Mouse (Mus musculus): Measurements from ENCODE around the gene Slc25a20. TPM values are rescaled to one million over a fixed set of nuclear protein-coding genes. Genes with fewer than 3 reads are reported as not detected.

Gene Slc25a20
- polyA plus RNA-seq, 1 experiment from 2014 or later = 40.1 TPM

DNA sequence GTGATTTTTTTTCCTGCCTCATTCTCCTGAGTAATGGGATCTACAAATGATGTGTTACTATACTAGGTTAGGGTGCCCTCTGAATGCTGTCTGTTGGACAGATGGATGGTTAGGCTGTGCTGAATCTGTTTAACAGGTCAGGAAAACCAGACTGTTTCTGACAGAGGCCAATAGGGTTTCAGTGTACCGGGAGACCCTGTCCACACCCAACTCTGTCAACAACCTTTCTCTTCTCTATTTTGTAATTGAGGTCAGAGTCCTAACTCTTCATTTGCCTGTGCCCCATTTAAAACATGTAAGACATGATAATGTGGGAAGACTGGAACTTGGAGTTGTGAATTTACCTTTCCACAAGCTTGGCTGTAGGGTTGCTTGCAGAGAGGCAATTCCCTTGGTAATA is 28.1 kb downstream of the Slc25a20 start:
- Histone ChIP-seq H3K9me3 (no peaks in the 10 kb centered on the region), H3K27ac (no peak overlapping the region), H3K4me1 (peaks cover 43% of the 10 kb centered on the region), H3K4me2 (replicated peaks) (no peak overlapping the region), H3K4me3 (no peak overlapping the region), H3K9ac (no peak overlapping the region), H3K27me3 (replicated peaks) (no peaks in the 10 kb centered on the region), H3K36me3 (no peaks in the 10 kb centered on the region)
- no peak for ATAC-seq (ENCODE audit: low FRiP score, low read depth)
- 74% methylated on average over 1 of the region's 1 CpGs for WGBS

DNA sequence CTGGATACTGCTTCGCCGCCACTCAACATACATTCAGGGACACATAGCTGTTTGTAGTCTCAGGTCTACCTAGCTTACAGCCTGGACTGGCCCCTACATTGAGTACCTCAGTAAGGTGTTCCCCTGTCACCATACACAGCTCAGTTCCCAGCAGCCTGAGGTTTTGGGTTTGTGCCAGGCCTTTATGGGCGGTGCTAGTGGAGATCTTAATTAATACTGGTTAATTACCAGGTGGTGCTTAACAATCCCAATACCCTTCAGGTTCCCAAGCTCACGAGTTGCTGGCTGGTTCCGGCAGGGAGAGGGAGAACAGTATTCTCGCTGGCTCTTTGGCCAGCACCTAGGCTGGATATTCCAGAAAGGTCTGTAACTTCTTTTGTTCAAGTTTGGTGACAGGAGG is 29.0 kb downstream of the Slc25a20 start:
- WGBS = 91% methylated on average over 6 of the region's 6 CpGs
- no peak for ATAC-seq (ENCODE audit: low FRiP score, low read depth)
- no peaks in the 10 kb centered on the region for H3K27me3 ChIP-seq (replicated peaks)
- H3K27ac ChIP-seq = no peak overlapping the region
- no peaks in the 10 kb centered on the region for H3K9me3 ChIP-seq
- H3K4me1 ChIP-seq = peaks cover 43% of the 10 kb centered on the region
- H3K36me3 ChIP-seq = no peaks in the 10 kb centered on the region
- H3K9ac ChIP-seq = no peak overlapping the region
- no peak overlapping the region for H3K4me2 ChIP-seq (replicated peaks)
- H3K4me3 ChIP-seq = no peak overlapping the region

DNA sequence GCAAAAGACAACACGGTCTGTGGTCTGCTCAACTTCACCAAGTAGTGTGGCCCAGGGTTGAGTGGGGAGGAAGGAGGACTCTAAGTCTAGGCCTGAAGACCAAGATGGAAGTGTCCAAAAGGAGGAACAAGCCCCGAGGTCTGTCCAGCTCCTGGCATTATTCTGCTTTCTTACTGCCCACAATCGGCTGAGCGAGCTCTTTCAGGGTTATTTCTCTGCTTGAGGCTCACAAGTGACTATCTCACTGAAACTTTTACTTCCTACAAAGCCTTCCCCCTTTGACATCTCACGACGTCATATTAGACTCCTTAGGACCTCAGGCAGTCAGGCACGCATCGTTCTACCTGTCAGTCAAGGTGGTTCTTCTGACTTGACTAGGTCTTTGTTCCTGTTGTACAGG is 29.5 kb downstream of the Slc25a20 start:
- no peak; the same call in 1 of the 2 replicates for ATAC-seq (ENCODE audit: low FRiP score, low read depth)
- no peak overlapping the region for H3K27ac ChIP-seq
- H3K9me3 ChIP-seq = no peaks in the 10 kb centered on the region
- peak overlapping the region; percentile 84; the same call in 1 of the 2 replicates for H3K4me3 ChIP-seq
- H3K9ac ChIP-seq = peak overlapping the region; percentile 82
- 75% methylated on average over 8 of the region's 8 CpGs for WGBS
- peak overlapping the region; percentile 87 for H3K4me2 ChIP-seq (replicated peaks)
- H3K4me1 ChIP-seq = peaks cover 39% of the 10 kb centered on the region
- H3K36me3 ChIP-seq = no peaks in the 10 kb centered on the region
- no peaks in the 10 kb centered on the region for H3K27me3 ChIP-seq (replicated peaks)

DNA sequence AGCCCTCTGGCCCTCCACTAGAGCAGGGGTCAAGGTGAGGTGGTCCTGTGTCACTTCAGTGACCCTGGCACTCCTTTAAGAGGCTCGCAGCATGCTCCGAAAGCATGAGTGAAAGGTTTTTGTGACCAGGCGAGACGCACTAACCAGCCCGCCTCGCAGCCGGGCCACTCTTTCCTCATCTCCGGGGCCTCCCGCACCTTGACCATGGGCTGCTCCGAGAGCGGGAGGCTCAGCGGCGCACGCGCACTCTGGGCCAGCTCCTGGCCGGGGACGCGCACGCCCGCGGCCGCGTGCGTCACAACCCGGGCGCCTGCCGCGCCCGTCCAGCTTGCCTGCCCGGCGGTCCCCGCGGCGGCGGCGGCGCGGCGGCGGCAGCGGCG is 29.9 kb downstream of the Slc25a20 start:
- ATAC-seq (ENCODE audit: low FRiP score, low read depth) = peak; percentile 86
- Histone ChIP-seq H3K4me2 (replicated peaks) (peak overlapping the region; percentile 87), H3K36me3 (no peaks in the 10 kb centered on the region), H3K4me1 (peaks cover 34% of the 10 kb centered on the region), H3K27me3 (replicated peaks) (no peaks in the 10 kb centered on the region), H3K9ac (peak overlapping the region; percentile 82), H3K9me3 (no peaks in the 10 kb centered on the region), H3K27ac (peak overlapping the region; percentile 50; the same call in 1 of the 2 replicates), H3K4me3 (peak overlapping the region; percentile 84)
- 0% methylated on average over 41 of the region's 42 CpGs for whole genome bisulfite sequencing

DNA sequence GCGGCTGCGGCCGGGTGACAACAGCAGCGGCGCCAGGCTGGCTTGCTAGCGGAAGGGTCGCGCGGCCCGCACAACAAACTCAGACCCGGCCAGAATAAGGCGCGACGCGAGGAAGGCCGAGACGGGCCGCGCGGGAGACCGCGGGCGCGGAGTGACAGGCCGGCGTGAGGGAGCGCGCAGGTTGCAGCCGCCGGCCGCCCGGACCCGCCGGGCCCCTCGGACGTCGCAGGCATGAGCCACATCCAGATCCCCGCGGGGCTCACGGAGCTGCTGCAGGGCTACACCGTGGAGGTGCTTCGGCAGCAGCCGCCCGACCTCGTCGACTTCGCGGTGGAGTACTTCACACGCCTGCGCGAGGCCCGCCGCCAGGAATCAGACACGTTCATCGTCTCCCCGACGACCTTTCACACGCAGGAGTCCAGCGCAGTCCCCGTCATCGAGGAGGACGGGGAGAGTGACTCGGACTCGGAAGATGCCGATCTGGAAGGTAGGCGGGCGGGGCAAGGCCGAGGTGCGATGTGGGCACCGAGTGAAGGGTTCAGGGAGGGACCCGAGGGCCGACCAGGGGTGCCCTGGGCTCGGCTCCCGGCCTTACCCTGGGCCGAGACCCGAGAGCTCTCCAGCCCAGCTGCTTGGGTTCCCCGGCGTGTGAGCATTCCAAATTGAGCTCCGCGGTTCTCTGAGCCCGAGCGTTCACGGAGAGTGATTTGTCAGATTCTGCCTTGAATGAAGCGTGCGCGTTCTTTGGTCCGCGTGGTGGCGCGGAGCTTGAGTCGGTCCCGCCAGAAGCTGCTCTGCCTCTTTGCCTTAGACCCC is 30.5 kb downstream of the Slc25a20 start:
- under 1% methylated on average over 92 of the region's 92 CpGs for WGBS
- Histone ChIP-seq H3K27me3 (replicated peaks) (no peaks in the 10 kb centered on the region), H3K27ac (peak overlapping the region; percentile 50; the same call in 1 of the 2 replicates), H3K9ac (peak overlapping the region; percentile 82), H3K4me1 (peaks cover 34% of the 10 kb centered on the region), H3K4me2 (replicated peaks) (peak overlapping the region; percentile 87), H3K36me3 (no peaks in the 10 kb centered on the region), H3K4me3 (peak overlapping the region; percentile 84), H3K9me3 (no peaks in the 10 kb centered on the region)
- ATAC-seq (ENCODE audit: low FRiP score, low read depth) = peak; percentile 68

DNA sequence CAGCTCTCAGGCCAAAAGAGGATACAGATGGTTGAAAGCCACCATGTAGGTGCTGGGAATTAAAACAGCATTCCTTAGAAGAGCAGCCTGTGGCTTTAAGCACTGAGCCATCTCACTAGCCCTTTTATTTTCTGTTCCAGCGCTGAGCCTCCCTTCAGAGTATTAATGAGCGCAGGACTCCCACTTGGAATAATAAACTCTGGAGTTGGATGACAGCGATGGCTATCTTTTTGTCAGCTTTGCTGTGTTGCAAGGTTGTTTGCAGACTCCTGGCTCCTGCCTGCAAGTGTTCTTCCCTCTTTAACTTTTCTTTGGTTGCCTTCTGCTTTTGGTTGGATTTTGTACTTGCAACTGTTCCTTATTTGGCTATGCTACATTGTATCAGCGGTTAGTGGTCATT is 32.1 kb downstream of the Slc25a20 start:
- Histone ChIP-seq H3K9me3 (no peaks in the 10 kb centered on the region), H3K9ac (no peak overlapping the region), H3K27me3 (replicated peaks) (no peaks in the 10 kb centered on the region), H3K36me3 (no peaks in the 10 kb centered on the region; the same call in 1 of the 2 replicates), H3K27ac (no peak overlapping the region), H3K4me2 (replicated peaks) (peak overlapping the region; percentile 87), H3K4me3 (peak overlapping the region; percentile 13; the same call in 1 of the 2 replicates), H3K4me1 (peaks cover 27% of the 10 kb centered on the region)
- no peak for ATAC-seq (ENCODE audit: low FRiP score, low read depth)
- WGBS = 66% methylated on average over 4 of the region's 4 CpGs

DNA sequence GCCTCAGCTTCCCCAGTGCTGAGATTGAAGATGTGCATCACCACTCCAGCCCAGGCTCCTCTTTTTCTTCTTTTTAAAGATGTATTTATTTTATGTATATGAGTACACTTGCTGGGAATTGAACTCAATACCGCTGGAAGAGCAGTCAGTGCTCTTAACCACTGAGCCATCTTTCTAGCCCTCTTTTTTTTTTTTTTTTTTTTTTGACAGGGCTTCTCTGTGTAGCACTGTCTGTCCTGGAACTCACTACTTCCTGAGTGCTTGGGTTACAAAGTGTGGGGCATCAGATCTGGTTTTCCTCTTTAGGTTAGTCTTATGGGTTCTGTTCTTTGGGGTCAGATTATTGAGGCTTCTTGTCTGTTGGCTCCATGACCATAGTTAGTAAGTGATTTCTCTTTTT is 32.6 kb downstream of the Slc25a20 start:
- Histone ChIP-seq H3K36me3 (no peaks in the 10 kb centered on the region; the same call in 1 of the 2 replicates), H3K27me3 (replicated peaks) (no peaks in the 10 kb centered on the region), H3K4me2 (replicated peaks) (peak overlapping the region; percentile 87), H3K9ac (no peak overlapping the region), H3K27ac (no peak overlapping the region), H3K4me1 (peaks cover 21% of the 10 kb centered on the region), H3K9me3 (no peaks in the 10 kb centered on the region), H3K4me3 (no peak overlapping the region)
- ATAC-seq (ENCODE audit: low FRiP score, low read depth) = no peak
- 89% methylated on average over 1 of the region's 1 CpGs for WGBS

DNA sequence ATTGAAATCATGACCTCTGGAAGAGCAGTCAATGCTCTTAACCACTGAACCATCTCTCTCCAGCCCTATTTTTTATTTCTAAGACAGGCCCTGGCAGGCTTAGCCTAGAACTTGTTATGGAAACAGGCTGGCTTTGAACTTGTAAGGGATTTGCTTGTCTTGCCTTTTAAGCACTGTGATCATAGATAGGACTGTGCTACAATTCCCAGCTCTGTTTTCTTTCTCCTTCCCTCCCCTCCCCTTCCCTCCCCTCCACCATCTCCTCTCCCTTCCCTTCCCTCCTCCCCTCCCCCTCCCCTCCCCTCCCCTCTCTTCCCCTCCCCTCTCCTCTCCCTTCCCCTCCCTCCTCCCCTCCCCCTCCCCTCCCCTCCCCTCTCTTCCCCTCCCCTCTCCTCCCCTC is 40.6 kb downstream of the Slc25a20 start:
- Histone ChIP-seq H3K27ac (no peak overlapping the region), H3K9ac (no peak overlapping the region), H3K9me3 (no peaks in the 10 kb centered on the region), H3K4me2 (replicated peaks) (no peak overlapping the region), H3K36me3 (no peaks in the 10 kb centered on the region; the same call in 1 of the 2 replicates), H3K4me3 (no peak overlapping the region), H3K4me1 (peaks cover 7% of the 10 kb centered on the region), H3K27me3 (replicated peaks) (no peaks in the 10 kb centered on the region)
- ATAC-seq (ENCODE audit: low FRiP score, low read depth) = no peak

DNA sequence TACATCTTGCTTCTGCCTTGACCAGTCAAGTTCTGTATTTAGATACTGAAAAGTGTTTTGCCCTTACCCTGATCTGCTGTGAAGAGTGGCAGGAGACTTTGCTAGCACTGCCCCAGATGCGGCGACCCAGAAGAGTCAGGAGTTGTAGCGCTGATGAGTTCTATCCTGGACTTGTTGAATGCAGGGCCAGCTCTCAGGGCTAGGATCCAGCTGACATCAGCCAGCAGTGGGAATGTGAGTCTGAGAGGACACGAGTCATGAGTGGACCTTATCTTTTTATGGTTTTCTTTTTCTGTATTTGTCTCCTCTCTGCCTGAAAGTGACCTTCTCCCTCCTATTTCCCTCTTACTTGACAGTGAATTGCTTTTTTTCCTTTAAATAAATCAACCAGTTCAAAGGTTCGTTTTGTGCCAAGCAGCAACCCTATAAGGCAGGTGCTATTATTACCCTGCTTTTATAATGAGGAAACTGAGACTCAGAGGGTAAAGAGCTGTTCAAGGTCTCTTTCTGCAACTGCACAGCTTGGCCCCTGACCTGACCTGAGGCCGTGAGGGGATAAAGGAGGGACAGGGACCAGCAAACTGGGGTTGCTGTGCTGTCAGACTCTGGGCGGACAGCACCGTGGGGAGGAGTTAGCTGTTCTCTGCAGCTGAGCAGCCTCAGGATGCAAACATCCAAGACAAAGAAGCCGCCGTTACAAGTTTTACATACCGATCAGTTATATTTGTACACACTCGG is 41.7 kb downstream of the Slc25a20 start:
- Histone ChIP-seq H3K27me3 (replicated peaks) (no peaks in the 10 kb centered on the region), H3K4me2 (replicated peaks) (no peak overlapping the region), H3K4me1 (peaks cover 7% of the 10 kb centered on the region), H3K9ac (0 out of 2 replicates have a peak overlapping the region, but pooled peaks have one; percentile 14), H3K4me3 (no peak overlapping the region), H3K27ac (no peak overlapping the region), H3K36me3 (no peaks in the 10 kb centered on the region), H3K9me3 (no peaks in the 10 kb centered on the region)
- WGBS = 30% methylated on average over 12 of the region's 12 CpGs
- ATAC-seq (ENCODE audit: low FRiP score, low read depth) = no peak

DNA sequence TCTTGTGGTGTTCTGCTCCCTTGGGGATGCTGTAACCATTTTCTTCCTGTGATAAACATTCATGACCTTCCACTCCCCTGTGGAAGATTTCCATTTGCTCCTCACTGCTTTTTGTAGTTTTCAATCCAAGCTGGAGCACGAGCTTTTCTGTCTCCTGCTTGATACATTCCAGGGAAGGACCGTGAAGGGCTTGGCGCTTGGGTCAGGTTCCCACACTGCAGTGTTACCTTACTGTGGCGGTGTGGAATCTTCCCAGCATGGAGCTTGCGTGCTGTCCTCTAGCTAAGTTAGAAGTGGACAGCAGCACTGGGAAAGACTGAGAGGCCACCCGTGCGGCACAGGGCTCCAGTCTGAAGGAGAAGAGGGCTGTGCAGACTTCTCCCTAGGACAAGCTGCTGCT is 42.7 kb downstream of the Slc25a20 start:
- Histone ChIP-seq H3K4me1 (peaks cover 7% of the 10 kb centered on the region), H3K36me3 (no peaks in the 10 kb centered on the region), H3K4me3 (no peak overlapping the region), H3K27ac (no peak overlapping the region), H3K27me3 (replicated peaks) (no peaks in the 10 kb centered on the region), H3K9ac (no peak overlapping the region), H3K4me2 (replicated peaks) (no peak overlapping the region), H3K9me3 (no peaks in the 10 kb centered on the region)
- 77% methylated on average over 7 of the region's 7 CpGs for WGBS
- ATAC-seq (ENCODE audit: low FRiP score, low read depth) = no peak

DNA sequence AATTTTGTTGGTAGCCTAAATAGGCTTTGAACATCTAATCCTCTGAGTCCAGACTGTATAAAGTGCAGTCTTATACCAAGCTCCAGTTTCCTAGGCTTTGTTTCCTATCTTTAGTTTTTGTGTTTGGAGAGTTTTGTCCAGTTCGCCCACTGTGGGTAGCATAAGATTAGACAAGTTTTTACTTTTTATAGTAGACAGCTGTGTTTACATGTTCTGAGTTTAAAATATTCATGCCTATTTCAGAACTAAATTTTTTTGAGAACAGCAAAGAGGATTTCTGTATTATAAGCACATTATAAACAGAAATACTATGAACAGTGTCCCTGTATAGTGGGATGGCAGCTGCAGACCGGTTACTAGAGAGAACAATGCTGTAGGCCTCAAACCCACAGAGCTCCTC is 45.3 kb downstream of the Slc25a20 start:
- Histone ChIP-seq H3K9me3 (no peaks in the 10 kb centered on the region), H3K27me3 (replicated peaks) (no peaks in the 10 kb centered on the region), H3K27ac (no peak overlapping the region), H3K4me3 (no peak overlapping the region), H3K4me2 (replicated peaks) (no peak overlapping the region), H3K4me1 (peaks cover 7% of the 10 kb centered on the region), H3K9ac (no peak overlapping the region), H3K36me3 (no peaks in the 10 kb centered on the region)
- 96% methylated on average over 2 of the region's 2 CpGs for WGBS
- ATAC-seq (ENCODE audit: low FRiP score, low read depth) = no peak

DNA sequence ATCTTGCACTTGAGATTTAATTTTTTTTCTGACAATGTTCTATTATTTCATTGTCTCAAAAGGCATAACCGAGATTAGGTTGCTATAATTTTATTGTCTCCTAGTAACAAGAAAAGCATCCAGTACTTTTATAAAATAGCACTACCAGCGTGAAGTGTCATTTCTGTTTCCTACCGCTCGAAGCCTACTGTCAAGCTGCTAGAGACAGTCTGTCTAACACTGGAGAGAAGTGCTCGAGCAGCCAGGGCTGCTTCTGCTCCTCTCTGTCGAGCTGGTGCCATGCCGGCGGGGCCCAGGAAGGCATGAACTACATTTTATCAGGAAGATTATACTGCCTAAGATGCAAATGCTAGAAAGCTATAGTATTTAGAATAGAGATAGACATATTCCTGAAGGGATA is 46.9 kb downstream of the Slc25a20 start:
- H3K9ac ChIP-seq = no peak overlapping the region
- ATAC-seq (ENCODE audit: low FRiP score, low read depth) = no peak
- no peak overlapping the region for H3K4me3 ChIP-seq
- no peak overlapping the region for H3K4me2 ChIP-seq (replicated peaks)
- no peaks in the 10 kb centered on the region for H3K27me3 ChIP-seq (replicated peaks)
- no peaks in the 10 kb centered on the region for H3K9me3 ChIP-seq
- H3K36me3 ChIP-seq = no peaks in the 10 kb centered on the region
- no peak overlapping the region for H3K27ac ChIP-seq
- peaks cover under 1% of the 10 kb centered on the region for H3K4me1 ChIP-seq
- 95% methylated on average over 8 of the region's 8 CpGs for WGBS

All from neural tube, embryonic 12.5 days (tissue).